Mouse (Mus musculus): ENCODE results near the gene Llgl2.

Gene Llgl2

GRCm38 (mm10) chr11:115903384-115904230, 79.8 kb downstream of the Llgl2 start:
- in situ Hi-C loops (cut with MboI, MseI), result no loop called here

GRCm38 (mm10) chr11:115904231-115904955, 80.5 kb downstream of the Llgl2 start:
- in situ Hi-C loops (cut with MboI, MseI), result no loop called here
